Mouse (Mus musculus) kidney, embryonic 16.5 days (tissue): ENCODE measurements around the gene Axl. TPM values are rescaled to one million over a fixed set of nuclear protein-coding genes. Genes with fewer than 3 reads are reported as not detected.
"Not testable (repeated sequence)": the region's sequence is repeated elsewhere in the genome, so short reads cannot be mapped to it uniquely, and the experiment has no call there.

Source experiments
- ATAC-seq: fragments of 200-750 bp; cut with Nextera tagmentation; 2 replicates; pipeline ENCODE4 v1.8.0; 2017; ENCODE audit warnings: moderate TSS enrichment; ENCODE audit not compliant: low FRiP score, low TSS enrichment
- H3K27ac ChIP-seq: fragments of 300-500 bp; sonication (generic); 2 replicates; pipeline ENCODE4 v1.5.1; 2014; ENCODE audit warnings: low read length
- H3K27me3 ChIP-seq: fragments of 300-500 bp; sonication (generic); 2 replicates; pipeline ENCODE4 v1.6.1; 2014; ENCODE audit warnings: low read length, control low read depth, mixed read lengths; ENCODE audit not compliant: insufficient read depth
- H3K36me3 ChIP-seq: fragments of 300-500 bp; sonication (generic); 2 replicates; pipeline ENCODE4 v1.6.1; 2014; ENCODE audit warnings: low read length, control low read depth, mixed read lengths; ENCODE audit not compliant: insufficient read depth
- H3K4me1 ChIP-seq: fragments of 300-500 bp; sonication (generic); 2 replicates; pipeline ENCODE4 v1.6.1; 2014; ENCODE audit warnings: low read length, control low read depth, mixed read lengths; ENCODE audit not compliant: insufficient read depth
- H3K4me2 ChIP-seq: fragments of 300-500 bp; sonication (generic); replicated peaks from 2 replicates; pipeline ENCODE4 v1.6.1; 2014; ENCODE audit warnings: low read depth, low read length
- H3K4me3 ChIP-seq: fragments of 300-500 bp; sonication (generic); 2 replicates; pipeline ENCODE4 v1.5.1; 2014; ENCODE audit warnings: mild to moderate bottlenecking, low read length
- H3K9ac ChIP-seq: fragments of 300-500 bp; sonication (generic); replicated peaks from 2 replicates; pipeline ENCODE4 v1.6.1; 2014; ENCODE audit warnings: low read length
- H3K9me3 ChIP-seq: fragments of 300-500 bp; sonication (generic); 2 replicates; pipeline ENCODE4 v1.6.1; 2016; ENCODE audit warnings: low read length, control low read depth
- WGBS: fragments of 180-500 bp; shearing (Covaris S2); extraction: QIAGEN DNeasy Blood & Tissue Kit; methylation state at CpG from one replicate; pipeline ENCODE4 v1.1.7; 2014; 5-methylcytosine and 5-hydroxymethylcytosine counted together
- polyA plus RNA-seq: library from polyadenylated mRNA; unstranded; fragments of >200 nt; fragmentation: Nextera tagmentation; extraction: Ambion mirVana; gene quantifications from 2 replicates; pipeline ENCODE4 v1.2.1, GENCODE M21; 2015

Gene Axl
- polyA plus RNA-seq, 1 experiment from 2014 or later: 91.5 TPM

DNA sequence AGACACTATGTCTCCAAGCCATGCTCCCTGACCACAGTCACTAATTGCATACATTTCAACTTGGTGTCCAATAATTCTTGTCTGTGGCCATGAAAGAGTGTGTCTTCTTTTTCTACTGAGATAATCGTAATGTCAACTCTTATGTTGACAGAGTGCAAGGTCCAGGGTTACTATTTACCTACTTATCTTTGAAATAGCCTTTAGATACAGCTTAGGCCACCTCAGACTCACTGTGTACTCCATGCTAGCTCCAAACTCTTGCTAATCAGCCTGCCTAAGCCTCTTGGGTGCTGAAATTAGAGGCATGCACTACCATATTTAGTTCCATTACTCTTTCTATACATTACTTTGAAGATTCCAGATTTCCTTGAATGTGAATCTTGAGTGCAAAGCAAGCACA is 10.9 kb upstream of the Axl start:
- Histone ChIP-seq H3K36me3 (no peaks in the 10 kb centered on the region), H3K4me1 (peaks cover 11% of the 10 kb centered on the region), H3K4me3 (no peak overlapping the region), H3K27ac (no peak overlapping the region), H3K9ac (no peak overlapping the region), H3K27me3 (no peaks in the 10 kb centered on the region), H3K9me3 (peaks cover 4% of the 10 kb centered on the region), H3K4me2 (no peak overlapping the region)
- ATAC-seq: no peak
- 89% methylated on average over 1 of the region's 1 CpGs for WGBS

DNA sequence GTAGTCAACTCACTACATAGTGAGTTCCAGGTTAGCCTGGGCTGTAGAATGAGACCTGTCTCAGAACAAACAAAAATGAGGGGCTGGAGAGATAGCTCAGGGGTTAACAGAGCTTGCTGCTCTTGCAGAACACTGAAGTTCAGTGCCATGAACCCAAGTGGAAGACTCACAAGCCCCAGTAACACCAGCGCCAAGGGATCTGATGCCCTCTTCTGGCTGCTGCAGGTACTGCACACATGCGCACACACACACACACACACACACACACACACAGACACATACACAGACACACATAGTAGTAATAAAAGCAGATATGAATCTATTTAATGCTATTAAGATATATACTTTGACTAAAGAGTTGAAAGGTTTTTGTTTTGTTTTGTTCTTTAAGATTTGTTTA is 10.0 kb upstream of the Axl start:
- Histone ChIP-seq H3K36me3 (no peaks in the 10 kb centered on the region), H3K9me3 (peaks cover 4% of the 10 kb centered on the region), H3K4me3 (no peak overlapping the region), H3K4me1 (peaks cover 11% of the 10 kb centered on the region), H3K4me2 (no peak overlapping the region), H3K27me3 (no peaks in the 10 kb centered on the region), H3K27ac (no peak overlapping the region), H3K9ac (no peak overlapping the region)
- no peak for ATAC-seq
- 88% methylated on average over 2 of the region's 2 CpGs for WGBS

DNA sequence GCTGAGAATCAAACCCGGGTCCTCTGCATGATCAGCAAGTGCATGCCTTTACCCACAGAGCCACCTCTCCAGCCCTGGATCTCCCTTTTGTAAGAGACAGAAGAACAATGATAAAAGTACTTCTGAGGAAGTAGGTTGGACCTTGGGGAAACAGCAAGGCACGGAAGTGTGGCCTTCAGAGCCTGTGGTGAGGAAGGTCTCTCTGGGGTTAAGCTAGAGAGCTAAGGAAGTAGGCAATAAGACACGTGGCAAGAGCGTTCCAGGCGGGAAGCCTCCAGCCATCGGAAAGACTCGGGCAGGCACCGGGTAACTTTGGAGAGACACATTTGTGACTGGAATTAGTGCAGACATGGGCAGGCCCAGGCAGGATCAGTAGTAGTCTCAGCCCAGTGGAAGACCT is 6.3 kb upstream of the Axl start:
- no peak overlapping the region for H3K9ac ChIP-seq
- H3K4me2 ChIP-seq: no peak overlapping the region
- no peak for ATAC-seq
- no peaks in the 10 kb centered on the region for H3K36me3 ChIP-seq
- no peaks in the 10 kb centered on the region for H3K4me1 ChIP-seq
- no peaks in the 10 kb centered on the region for H3K27me3 ChIP-seq
- WGBS: 83% methylated on average over 8 of the region's 8 CpGs
- peaks cover 4% of the 10 kb centered on the region for H3K9me3 ChIP-seq
- H3K27ac ChIP-seq: no peak overlapping the region
- H3K4me3 ChIP-seq: no peak overlapping the region

DNA sequence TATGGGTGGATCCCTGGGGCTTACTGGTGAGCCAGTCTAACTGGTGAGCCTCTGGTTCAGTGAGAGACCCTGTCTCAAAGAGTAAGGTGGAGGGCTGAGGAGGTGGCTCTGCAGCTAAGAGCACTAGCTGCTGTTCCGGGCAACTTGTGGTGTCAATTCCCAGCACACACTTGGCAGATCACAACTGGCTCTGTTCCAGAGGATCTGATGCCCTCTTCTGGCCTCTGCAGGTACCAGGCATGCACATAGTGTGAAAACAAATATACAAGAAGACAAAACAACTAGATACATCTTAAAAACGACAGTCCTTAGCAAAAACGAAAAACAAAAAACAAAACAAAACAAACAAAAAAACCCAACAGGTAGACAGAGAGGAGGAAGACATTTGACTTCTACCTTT is 5.2 kb upstream of the Axl start:
- Histone ChIP-seq H3K9ac (no peak overlapping the region), H3K4me2 (no peak overlapping the region), H3K9me3 (peaks cover 4% of the 10 kb centered on the region), H3K27me3 (no peaks in the 10 kb centered on the region), H3K4me3 (no peak overlapping the region), H3K36me3 (no peaks in the 10 kb centered on the region), H3K27ac (no peak overlapping the region), H3K4me1 (peaks cover 9% of the 10 kb centered on the region)
- WGBS: 64% methylated on average over 3 of the region's 3 CpGs
- no peak for ATAC-seq

- not testable (repeated sequence) for H3K27me3 ChIP-seq, ATAC-seq, H3K27ac ChIP-seq, H3K9me3 ChIP-seq, H3K4me2 ChIP-seq, H3K4me3 ChIP-seq, H3K4me1 ChIP-seq, H3K9ac ChIP-seq, H3K36me3 ChIP-seq
- 67% methylated on average over 9 of the region's 9 CpGs for WGBS
Measured at GRCm38 (mm10) chr7:25792966-25793365, 4.5 kb upstream of the Axl start.

GRCm38 (mm10) chr7:25790615-25791014 is 2.1 kb upstream of the Axl start:
- no peak overlapping the region for H3K4me2 ChIP-seq
- no peak overlapping the region for H3K9ac ChIP-seq
- ATAC-seq: no peak
- no peak overlapping the region for H3K27ac ChIP-seq
- no peaks in the 10 kb centered on the region for H3K36me3 ChIP-seq
- WGBS: 69% methylated on average over 8 of the region's 8 CpGs
- no peaks in the 10 kb centered on the region for H3K27me3 ChIP-seq
- no peaks in the 10 kb centered on the region for H3K9me3 ChIP-seq
- H3K4me1 ChIP-seq: peaks cover 19% of the 10 kb centered on the region
- no peak overlapping the region for H3K4me3 ChIP-seq

DNA sequence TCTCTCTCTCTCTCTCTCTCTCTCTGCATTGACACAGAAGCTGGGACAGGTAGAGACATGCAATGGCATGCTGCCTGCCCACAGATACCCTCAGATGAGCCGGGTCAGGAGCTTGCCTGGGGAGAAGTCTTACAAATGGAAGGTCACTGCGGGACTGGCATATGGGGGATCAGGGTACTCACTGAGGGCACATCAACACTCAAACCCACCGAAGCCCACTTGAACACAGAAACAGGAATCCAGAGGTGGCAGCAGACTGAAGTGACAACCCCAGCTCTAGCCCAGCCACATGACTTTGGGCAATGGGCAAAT is 580 bp upstream of the Axl start:
- peak overlapping the region; percentile 76 for H3K9ac ChIP-seq
- no peaks in the 10 kb centered on the region for H3K36me3 ChIP-seq
- peaks cover 19% of the 10 kb centered on the region for H3K4me1 ChIP-seq
- H3K27ac ChIP-seq: peak overlapping the region; percentile 68; the same call in 1 of the 2 replicates
- WGBS: 29% methylated on average over 3 of the region's 3 CpGs
- H3K4me3 ChIP-seq: peak overlapping the region; percentile 70
- peak overlapping the region; percentile 89 for H3K4me2 ChIP-seq
- H3K27me3 ChIP-seq: no peaks in the 10 kb centered on the region
- 0 out of 2 replicates have a peak, but pooled peaks have one; percentile 7 for ATAC-seq
- H3K9me3 ChIP-seq: no peaks in the 10 kb centered on the region

GRCm38 (mm10) chr7:25787456-25788219 is 867 bp downstream of the Axl start:
- Histone ChIP-seq H3K4me3 (peak overlapping the region; percentile 70), H3K27ac (peak overlapping the region; percentile 68; the same call in 1 of the 2 replicates), H3K4me1 (peaks cover 22% of the 10 kb centered on the region), H3K27me3 (no peaks in the 10 kb centered on the region), H3K9ac (peak overlapping the region; percentile 76), H3K4me2 (peak overlapping the region; percentile 89), H3K36me3 (0 out of 2 replicates have a peak, but pooled peaks cover 5% of the 10 kb centered on the region), H3K9me3 (no peaks in the 10 kb centered on the region)
- WGBS: 21% methylated on average over 8 of the region's 9 CpGs
- peak; percentile 30 for ATAC-seq

- H3K27ac ChIP-seq: no peak overlapping the region
- peak overlapping the region; percentile 70 for H3K4me3 ChIP-seq
- peaks cover 28% of the 10 kb centered on the region for H3K4me1 ChIP-seq
- H3K4me2 ChIP-seq: peak overlapping the region; percentile 89
- WGBS: 66% methylated on average over 4 of the region's 4 CpGs
- H3K27me3 ChIP-seq: no peaks in the 10 kb centered on the region
- no peak for ATAC-seq
- H3K36me3 ChIP-seq: 0 out of 2 replicates have a peak, but pooled peaks cover 5% of the 10 kb centered on the region
- peak overlapping the region; percentile 76 for H3K9ac ChIP-seq
- no peaks in the 10 kb centered on the region for H3K9me3 ChIP-seq
Measured at GRCm38 (mm10) chr7:25786974-25787373, 1.5 kb downstream of the Axl start.

DNA sequence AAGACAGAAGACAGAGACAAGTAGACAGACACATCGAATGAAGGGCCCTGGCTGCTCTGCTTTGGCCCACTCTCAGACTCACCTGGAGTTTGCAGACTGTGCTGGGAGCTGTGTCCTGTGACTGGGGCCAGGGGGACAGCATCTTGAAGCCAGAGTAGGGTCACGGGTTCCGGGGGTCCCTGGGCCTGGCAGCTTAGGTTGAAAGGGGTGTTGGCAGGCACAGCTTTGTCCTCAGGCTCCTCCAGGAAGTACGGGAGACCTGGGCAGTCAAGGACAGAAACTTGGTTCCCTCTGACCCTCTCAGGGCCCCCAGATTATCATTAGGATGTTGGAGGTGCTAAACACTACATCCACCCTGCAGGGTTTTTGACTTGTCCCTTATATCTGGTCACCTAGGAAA is 2.8 kb downstream of the Axl start:
- Histone ChIP-seq H3K4me3 (no peak overlapping the region), H3K9ac (no peak overlapping the region), H3K4me1 (peaks cover 40% of the 10 kb centered on the region), H3K4me2 (no peak overlapping the region), H3K9me3 (no peaks in the 10 kb centered on the region), H3K27me3 (no peaks in the 10 kb centered on the region), H3K36me3 (0 out of 2 replicates have a peak, but pooled peaks cover 5% of the 10 kb centered on the region), H3K27ac (no peak overlapping the region)
- WGBS: 79% methylated on average over 4 of the region's 4 CpGs
- ATAC-seq: no peak
